Mouse (Mus musculus): Measurements from ENCODE around the gene Atp6v0c.
A peak's percentile ranks its signal among the peaks of the same experiment; 100 is the strongest.

Atp6v0c gene

DNA sequence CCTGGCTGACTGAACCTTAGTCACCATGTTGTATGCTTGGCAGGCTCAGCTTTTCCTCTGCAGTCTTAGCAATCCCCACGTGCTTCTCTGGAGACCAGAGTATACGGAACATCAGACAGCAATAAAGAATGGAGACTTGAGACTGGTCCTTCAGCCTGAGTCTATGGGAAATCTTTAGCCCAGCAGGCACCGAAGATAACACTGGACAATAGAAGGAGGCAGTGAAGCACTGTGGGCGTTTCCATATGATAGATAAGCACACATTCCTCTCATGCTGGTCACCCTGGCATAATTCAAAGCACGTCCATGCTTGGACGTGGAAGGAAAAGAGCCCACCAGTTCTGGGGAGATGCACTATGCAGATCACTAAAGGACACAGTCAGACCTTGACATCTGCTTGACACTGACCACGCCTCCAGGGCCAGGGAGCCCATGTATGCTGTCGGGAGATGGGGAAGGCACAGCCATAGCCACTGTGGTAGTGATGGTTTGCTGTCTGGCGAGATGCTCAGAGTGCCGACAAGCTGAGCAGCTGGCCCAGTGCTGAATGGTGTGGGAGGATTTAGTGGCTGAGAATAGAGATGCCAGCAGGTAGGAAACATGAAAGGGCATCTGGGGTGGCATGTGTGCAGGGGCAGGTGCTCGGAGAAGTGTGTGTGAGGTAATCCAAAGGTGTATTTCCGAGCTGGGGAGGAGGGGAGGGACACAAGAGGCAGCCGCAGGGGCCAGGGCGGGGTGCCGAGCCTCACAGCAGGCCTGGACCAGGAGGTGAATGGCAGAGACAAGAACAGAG lies 27.7 kb upstream of the Atp6v0c start:
- peak; percentile 67 for DNase-seq

DNA sequence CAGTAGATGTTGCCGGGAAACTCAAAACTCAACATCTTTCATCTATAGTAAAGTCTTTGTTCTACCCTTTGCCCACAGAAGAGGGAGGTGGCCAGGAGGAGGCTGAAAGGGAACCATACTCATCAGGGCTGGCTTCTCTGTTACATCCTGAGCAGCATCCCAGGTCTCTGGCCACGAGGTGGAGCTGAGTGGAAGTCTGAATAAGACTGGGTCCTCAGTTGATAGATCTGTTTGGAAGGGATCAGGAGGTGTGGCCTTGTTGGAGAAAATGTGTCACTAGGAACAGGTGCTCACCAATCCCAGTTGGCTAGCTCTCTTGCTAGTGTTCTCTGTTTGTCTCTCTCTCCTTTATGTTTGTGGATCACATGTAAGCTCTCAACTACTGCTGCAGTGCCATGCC lies 25.8 kb upstream of the Atp6v0c start:
- no peak for DNase-seq

DNA sequence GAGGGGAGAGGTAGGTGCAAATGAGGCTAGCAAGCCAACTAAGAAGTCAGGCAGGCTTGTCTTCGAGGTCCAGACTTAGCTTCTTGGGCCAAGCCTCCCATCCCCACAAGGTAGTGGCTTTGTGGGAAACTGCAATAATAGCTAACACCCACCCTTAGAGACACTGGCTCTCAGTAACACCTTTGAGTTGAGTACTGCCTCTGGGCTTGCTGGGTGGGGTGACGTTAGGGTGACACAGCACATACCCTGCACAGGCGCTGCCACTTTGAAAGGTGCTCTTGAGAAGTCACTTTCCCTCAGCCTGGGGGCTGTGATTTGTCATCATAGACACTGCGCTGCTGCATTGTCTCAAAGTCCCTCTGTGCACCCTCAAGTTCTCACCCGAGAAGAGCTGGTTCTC lies 24.3 kb upstream of the Atp6v0c start:
- DNase-seq: no peak

DNA sequence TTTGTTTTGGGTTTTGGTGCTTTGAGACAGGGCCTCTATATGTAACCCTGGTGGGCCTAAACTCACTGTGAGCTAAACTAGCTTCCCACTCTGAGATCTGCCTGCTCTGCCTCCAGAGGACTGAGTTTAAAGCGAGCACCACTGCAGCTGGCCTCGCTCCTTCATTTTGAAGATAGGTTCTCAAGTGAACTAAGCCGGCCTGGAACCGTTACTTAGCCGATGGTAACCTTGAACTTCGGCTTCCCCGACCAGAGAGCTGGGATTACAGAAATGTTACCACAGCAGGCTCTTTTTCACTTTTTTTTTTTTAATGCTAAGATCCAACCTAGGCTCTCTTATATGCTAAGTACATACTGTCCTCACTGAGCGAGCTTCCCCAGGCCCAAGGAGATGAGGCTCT lies 23.8 kb upstream of the Atp6v0c start:
- no peak for DNase-seq

DNA sequence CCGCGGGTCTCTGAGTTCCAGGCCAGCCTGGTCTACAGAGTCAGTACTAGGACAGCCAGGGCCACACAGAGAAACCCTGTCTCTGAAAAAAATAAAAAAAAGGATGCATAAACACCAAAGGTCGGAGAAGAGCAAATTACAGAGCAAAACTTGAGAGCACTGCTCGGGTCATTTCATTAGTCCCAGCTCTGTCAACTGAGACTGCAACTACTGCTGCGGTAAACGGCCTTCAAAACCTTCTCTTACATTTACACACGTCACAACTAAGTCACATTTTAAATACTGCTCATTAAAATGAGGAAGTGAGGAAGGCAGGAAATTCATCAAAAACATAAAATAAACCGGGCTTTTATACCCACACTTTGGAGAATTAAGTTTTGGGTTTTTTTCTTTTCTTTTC lies 23.3 kb upstream of the Atp6v0c start:
- DNase-seq: no peak

DNA sequence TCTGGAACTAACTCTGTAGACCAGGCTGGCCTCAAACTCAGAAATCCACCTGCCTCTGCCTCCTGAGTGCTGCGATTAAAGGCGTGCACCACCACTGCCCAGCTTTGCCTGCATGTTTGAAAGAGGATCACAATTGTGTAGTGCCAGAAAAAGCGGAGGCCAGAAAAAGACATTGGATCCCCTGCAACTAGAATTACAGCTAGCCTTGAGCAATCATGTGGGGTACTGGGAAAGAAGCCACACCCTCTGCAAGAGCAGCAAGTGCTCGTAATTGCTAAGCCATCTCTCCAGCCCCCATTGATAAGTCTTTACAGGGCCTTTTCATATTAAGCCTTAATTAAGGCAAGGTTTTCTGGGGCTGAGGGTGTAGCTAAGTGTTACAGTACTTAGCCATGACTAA lies 22.0 kb upstream of the Atp6v0c start:
- DNase-seq: no peak

DNA sequence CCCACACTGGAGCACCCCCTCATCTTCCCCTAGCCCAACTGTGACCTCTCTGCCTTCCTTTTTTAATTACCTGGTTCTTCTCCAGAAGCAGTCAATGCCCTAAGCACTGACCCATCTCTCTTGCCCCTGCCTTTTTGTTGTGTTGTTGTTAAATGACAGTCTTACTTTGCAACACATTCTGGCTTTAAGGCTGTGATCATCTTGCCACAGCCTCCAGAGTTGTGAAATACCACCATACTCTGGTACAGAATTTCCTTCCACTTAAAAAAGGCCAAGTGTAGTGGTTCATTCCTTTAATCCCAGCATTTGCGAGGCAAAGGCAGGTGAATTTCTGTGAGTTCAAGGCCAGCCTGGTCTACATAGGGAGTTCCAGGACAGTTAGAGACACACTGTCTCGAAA lies 21.4 kb upstream of the Atp6v0c start:
- no peak for DNase-seq

DNA sequence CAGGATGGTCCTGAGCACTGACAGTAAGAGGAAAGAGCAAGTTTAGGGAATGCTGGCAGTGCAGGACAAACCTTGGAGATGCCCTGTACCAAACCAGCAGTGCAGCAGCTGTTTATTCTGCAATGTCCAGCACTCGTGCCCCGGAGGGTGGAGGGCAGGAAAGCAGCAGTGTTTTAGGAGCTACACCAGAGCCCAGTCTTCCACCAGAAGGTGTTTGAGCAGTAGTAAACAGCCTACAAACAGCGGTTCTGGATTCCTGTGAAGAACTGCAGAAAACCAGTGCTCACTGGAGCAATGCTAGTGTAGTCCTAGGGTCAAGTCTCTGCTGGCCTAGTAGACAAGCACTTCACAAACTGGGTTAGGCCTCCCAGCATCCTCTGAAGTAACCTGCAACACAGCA lies 4.8 kb upstream of the Atp6v0c start:
- no peak for DNase-seq

DNA sequence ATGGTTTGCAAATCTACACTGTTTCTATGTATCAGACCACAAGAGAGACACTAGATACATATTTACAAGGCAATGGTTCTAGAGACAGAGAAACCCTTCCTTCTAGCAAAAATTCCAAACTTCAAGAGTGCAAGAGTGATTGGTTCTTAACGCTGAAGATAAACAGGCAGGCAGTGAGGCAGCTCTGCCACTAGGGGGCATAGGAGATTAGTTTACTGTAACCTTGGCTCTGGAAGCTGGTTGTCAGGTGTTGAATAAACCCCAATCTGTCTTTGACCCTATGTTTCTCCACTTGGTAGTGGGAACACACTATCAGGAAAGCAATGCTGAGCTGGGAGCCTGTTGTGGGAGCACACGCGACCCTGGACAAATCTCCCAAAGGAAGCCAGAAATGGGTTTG lies 3.9 kb upstream of the Atp6v0c start:
- DNase-seq: peak; percentile 57

DNA sequence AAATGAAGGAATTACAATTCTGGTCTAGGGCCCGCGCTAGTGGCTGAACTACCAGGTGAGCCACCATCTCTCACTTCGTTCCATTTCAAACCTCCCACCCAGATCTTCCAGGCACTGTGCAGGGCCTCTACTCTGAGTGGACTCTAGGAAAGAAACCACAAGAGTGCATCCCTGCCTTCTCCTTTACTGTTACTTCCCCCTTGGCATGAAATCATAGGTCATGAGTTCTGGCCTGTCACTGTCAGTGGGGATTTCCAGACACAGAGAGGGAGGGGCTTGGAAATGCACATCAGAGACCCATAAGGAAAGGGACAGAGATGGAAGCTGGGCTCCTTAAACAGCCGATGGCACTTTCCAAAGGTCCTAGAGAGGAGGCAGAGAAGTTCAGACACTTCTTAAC lies 2.2 kb upstream of the Atp6v0c start:
- DNase-seq: no peak

DNA sequence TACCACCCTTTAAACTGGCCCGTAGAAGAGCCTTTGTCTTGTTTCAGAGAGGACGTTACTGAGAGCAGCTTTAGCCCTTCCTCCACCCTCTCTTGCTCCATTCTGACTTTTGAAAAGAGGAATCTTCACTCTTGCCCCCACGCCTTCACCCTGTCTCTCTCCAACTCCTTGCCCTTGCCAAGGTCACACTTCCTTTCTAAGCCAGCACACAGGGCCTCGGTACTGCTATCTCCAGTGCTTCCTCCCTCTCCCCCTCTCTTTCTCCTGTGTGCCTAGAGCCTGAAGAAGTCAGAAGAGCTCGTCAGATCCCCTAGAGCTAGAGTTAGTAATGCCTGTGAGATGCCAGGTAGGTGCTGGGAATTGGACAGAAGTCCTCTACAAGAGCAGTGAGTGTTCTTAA lies 1.2 kb upstream of the Atp6v0c start:
- DNase-seq: no peak

DNA sequence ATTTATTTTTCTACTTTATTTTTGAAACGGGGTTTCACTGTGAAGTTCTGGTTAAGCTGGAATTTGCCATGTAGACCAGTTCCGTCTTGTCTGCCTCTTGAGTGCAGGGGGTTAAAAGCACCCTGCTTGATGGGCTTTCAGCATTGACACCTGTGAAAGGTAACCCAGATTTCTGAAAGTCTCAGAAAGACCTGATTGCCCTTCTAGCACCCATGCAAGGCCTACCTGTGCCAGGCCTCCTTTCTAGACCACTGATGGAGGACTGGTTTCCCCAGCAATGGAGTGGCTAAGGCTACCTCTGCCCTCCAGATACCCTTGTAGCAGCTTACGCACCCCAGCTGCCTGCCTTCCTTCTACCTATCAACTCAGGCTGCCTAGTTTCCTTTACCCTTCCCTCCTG lies 623 bp upstream of the Atp6v0c start:
- DNase-seq: no peak

DNA sequence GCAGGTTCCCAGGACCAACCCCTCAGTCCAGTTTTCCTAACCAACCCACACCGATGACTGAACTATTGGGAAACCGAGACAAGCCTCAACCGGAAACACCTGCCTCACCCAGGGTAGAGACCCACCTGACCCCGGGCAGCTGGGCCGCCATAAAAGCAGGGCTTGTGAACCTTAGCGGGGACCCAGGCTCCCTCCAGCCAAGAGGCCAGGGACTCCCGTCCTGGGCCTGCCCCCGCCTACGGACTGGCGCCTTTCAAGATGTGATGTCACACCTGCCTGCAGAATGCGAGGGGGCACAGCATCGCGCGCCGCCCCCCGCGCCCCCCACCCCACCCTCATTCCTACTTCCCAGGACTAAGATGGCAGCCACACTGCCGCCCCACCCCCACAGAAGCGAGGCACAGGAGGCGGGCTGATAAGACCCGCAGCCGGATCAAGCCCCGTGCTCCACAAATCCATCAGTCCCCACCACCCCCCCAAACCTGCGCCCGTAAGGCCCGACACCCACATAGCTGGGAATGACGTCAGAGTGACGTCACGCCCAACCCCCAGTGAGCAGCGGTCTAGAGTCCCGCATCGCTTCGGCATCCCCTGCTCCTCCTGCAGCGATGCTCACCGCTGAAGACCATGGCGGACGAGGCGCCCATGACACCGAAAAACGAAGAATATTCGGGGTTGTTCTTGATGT lies 768 bp downstream of the Atp6v0c start:
- peak; percentile 75 for DNase-seq

DNA sequence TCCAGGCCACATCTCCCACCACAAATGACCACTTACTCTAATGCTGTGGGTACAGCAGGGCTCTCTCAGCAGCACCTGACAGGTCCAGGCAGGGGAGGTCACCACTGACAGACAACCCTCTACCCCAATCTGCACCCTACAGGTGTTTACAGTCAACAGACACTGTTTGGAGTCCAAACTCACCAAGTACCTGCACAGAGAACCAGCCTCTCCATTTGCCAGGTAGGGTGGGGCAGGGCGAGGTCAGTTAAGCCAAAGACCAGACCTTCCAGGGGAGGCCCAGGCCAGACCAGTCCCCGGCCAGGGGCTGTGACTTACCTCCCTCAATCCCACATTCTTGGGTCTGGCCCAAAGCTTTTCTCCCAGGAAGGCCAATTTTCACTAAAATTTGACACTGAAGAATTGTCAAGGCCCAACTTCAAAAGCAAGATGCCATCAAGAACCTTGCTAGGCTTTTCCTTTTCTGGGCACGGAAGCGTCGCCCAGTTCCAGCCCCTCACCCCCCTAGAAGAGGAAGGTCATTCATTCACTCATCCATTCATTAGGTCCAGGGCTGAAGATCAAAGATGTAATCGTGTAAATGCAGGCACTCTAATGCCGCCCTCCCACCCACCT lies 1.5 kb downstream of the Atp6v0c start:
- DNase-seq: no peak

DNA sequence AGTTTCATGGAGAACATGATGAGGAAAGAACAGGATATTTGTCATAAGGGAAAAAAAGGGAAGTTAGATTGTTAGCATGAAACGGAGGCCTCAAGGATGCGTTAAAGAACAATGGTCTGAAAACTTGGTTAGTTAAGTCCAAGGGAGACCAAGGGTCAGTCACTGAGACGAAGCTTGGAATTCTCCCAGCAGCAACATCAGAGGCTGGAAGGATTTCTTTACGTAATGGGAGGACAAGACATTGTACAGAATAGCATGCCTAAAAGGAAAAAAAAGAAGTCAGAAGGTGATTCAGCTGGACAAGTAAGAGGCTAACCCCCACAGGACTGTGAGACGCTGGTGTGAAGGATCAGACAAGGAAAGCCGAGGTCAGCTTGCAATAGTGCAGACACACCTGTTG lies 2.4 kb downstream of the Atp6v0c start:
- DNase-seq: no peak

DNA sequence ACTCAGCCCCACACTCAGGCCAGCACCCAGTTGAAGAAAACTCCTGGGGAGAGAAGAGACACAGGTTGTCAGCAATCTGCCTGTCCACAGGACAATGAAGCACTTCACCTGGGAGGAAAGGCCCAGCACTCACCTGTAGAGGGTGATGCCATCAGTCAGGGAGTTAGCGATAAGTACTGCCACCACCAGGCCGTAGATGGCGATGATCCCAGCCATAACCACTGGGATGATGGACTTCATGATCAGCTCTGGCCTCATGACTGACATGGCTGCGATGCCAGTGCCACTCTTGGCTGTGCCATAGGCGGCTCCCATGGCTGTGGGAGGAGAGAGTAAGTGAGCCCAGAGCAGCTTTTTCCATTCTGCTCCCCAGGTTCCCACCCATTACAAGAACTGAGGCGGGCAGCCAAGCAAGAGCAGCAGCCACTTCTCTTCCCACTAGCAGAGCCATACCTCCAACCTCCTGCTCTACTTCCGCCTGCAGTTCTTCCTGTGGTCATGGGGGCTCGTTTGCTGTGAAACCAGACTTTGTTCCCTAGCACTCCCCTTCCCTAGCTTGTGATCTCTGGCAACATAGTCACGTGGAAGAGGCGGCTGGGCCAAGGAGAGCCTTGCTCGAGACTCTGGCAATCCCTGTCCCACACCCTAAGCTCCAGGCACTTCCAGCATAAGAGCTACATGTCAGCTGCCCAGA lies 4.8 kb downstream of the Atp6v0c start:
- DNase-seq: no peak

DNA sequence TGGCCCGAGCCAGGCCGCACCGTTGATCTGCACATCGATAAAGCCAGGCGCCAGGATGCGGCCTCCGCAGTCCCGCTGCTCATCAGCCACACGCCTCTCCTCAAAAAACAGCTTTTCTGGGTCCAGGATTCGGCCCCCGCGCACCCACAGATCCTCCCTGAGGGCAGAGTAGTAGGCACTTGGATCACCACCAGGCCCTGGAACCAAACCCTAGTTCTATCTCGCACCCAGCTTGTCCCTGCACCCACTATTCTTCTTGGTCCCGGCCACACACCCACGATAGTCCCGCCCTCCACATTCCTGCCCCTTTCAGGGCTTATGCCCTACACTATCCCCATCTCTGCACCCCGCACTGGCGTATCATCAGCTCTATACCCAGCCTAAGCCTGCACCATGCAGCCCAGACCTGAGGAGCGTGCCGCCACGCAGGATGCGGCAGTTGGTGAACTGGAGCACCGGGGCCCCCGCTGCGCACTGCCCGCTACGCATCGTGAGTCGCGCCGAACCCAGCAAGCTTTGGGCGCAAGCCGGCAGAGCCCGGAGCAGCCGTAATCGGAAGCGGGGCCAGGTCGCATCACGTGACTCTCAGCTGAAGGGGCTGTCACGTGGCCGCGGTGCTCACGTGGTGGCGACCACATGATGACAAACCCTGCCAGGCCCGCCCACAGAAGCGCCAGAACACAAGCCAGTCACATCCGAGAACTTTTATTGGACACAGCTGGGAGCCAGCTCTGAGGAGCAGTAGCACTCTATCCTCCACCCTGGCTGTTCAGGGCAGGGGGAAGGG lies 6.1 kb downstream of the Atp6v0c start, which contains the start of gene Amdhd2:
Amdhd2 (minus strand) TSS at position 591 of the 787 bp plus-strand sequence.
- peak; percentile 98 for DNase-seq

DNA sequence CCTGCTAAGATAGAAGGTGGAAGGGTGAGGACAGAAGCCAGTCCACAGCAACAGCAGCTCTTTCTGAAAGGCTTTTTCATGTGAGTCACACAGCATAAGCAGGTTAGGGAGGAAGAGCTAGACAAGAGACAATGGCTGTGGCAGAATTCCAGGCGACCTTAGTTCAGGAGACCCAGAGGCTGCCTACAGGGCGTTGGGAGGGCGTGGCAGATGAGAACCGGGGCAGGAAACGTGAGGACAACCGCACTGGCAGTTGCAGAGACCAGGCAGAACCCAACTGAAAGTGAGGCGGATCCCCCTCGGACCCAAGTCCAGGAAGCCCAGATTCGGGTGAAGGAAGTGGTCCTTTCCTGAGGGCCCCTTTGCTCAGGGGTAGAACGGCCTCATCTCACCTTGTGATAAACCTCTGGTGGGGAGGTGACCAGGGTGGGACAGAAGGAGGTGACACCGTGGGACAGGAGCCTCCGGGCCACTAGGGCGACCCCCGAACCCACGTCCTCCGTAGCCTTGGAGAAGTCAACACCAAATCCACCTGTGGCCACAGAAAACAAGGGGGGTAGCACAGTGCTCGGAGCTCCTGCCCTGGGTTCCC lies 6.8 kb downstream of the Atp6v0c start:
- DNase-seq: no peak

DNA sequence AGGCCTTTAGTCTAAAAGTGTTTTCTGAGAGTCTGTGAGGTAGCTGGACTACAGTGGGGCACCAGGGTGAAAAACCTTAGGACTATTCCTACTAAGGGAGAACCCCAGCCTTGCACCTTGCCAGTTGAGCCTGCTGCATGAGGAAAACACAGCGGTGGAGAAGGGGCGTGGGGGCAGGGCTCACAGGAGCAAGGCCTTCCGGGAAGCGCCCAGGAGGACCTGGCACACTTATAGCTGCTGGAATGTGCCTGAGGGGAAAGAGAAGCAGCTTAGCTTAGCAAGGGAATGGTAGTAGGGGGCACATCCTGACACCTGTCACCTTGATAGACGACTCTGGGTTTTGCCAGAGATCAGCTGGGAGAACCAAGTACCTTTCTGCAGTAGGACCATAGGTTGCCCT lies 8.0 kb downstream of the Atp6v0c start:
- no peak for DNase-seq

DNA sequence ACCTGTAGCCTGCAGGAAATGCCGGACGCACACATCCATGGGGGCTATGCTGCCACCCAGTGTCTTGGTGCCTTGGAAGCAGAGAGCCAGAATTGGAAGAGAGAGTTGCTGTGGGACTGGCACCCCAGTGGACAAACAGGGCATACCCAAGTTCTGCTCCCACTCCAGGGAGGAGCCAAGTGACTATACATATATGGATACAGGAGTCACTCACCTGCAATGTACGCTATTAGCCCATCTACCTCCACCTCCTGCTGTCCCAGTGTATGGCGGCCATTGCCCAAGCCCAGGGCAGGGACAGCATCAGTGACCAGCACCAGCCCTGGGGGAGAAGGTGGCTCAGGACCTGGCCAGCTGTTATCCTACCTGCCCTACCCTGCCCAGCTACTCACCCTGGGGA lies 12.0 kb downstream of the Atp6v0c start:
- no peak for DNase-seq

DNA sequence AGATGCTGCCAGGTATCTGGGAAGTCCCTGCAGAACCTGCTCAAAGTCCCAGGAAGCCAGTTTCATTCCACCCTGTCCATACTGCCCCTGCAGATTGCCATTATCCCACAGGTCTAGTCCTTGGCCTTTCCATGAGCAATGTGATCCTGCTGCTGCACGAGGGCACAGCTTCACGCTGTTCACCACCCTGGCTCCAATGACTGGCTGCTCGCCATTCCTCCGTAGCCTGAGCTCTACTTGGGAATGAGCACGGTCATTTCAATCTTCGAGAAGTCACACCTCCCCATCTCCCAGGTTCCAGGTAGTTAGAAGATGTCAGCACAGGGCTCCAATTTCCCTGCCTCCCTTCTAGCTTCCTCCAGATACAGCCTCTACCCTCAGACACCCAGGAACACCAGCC lies 12.4 kb downstream of the Atp6v0c start:
- no peak for DNase-seq

DNA sequence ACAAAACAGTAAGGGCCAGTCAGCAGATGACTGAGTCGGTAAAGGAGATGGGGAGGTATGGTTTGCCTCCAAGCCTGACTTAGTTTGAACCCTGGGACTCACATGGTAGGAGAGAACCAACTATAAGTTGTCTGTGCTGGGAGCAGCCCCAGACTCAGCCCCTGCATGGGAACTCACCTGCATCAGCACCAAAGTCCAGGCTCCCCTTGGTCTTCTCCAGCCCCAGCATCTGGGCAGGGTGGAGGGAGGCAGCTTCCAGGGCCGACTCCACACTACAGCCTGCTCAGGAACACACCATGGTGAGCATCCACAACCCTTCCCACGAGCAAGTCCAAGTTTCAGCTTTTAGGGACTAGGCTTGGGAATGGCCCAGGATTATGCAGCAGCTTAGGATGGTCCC lies 13.1 kb downstream of the Atp6v0c start:
- DNase-seq: no peak

Measured in right cerebral cortex, adult 18-20 months (tissue).